ENCODE assay signal across 30 mouse cellular contexts in genomic region chr9:77335370-77335769, GRCm38 (mm10). TPM values are rescaled to one million over a fixed set of nuclear protein-coding genes. Genes with fewer than 3 reads are reported as not detected.
DNase-seq lines count a peak whose midpoint lies in the region; ATAC-seq and TF ChIP-seq lines count a peak whose summit lies in the region.
"Had no signal": no experiment of that assay in that cellular context is flagged by ENCODE, and none has a peak within 500 bp of the region (broad histone marks: within the 10 kb centered on the region; RNA-seq: fewer than 3 reads in every experiment).

No protein-coding gene starts in this region.

- intact Hi-C loops in gastrocnemius, adult 2 months (cut with DNase I) = no loop called here
- intact Hi-C loops in gastrocnemius, postnatal 36 days (cut with DNase I) = no loop called here

- no peak for TF ChIP-seq CTCF in gastrocnemius, adult 2 months (IDR thresholded peaks at IDR 0.05)

- H3K9ac ChIP-seq in forebrain, embryonic 15.5 days (replicated peaks) = no peak overlapping the region
- H3K9ac ChIP-seq in forebrain, embryonic 11.5 days (ENCODE audit: low read length) = no peak overlapping the region
- H3K9ac ChIP-seq: embryonic facial prominence, embryonic 15.5 days; intestine, embryonic 15.5 days; limb, embryonic 12.5 days; liver, embryonic 15.5 days; lung, embryonic 14.5 days had no signal

- DNase-seq in forebrain, embryonic 11.5 days (ENCODE audit: low spot score) = no peak
- DNase-seq in brain, embryonic 18.5 days (ENCODE audit: low read depth, low spot score) = peak; percentile 24
- DNase-seq in gastrocnemius, adult 2 months = peak; percentile 87
- DNase-seq in gastrocnemius, postnatal 36 days = peak; percentile 33 to 49
- no peak for DNase-seq in kidney, adult 8-10 months
- no peak for DNase-seq in spleen, postnatal 10 days (ENCODE audit: low spot score in 2 of 2)
- DNase-seq in retina, embryonic 14.5 days (ENCODE audit: low spot score) = no peak
- DNase-seq: adrenal gland, postnatal 14 days; cerebellum, adult 8-10 months; cerebellum, postnatal 25 days; heart, postnatal 14 days; kidney, adult 2 months; kidney, postnatal 10 days; lung, embryonic 14.5 days; retina, postnatal 1 day; right cerebral cortex, postnatal 14 days; thymus, adult 18-20 months; thymus, postnatal 25 days had no signal

- peaks cover 10% of the 10 kb centered on the region; the same call in 1 of the 2 replicates for H3K4me1 ChIP-seq in forebrain, embryonic 15.5 days
- H3K4me1 ChIP-seq in forebrain, embryonic 11.5 days (replicated peaks; ENCODE audit: control insufficient read depth, insufficient read depth, low read length) = 0 out of 2 replicates have a peak, but pooled peaks cover 2% of the 10 kb centered on the region
- H3K4me1 ChIP-seq: embryonic facial prominence, embryonic 15.5 days; hindbrain, embryonic 10.5 days; intestine, embryonic 15.5 days; liver, embryonic 15.5 days had no signal

- no peaks in the 10 kb centered on the region for H3K27me3 ChIP-seq in forebrain, embryonic 15.5 days
- no peaks in the 10 kb centered on the region for H3K27me3 ChIP-seq in forebrain, embryonic 11.5 days (ENCODE audit: control insufficient read depth, insufficient read depth, low read length)
- H3K27me3 ChIP-seq: embryonic facial prominence, embryonic 15.5 days; intestine, embryonic 15.5 days; limb, embryonic 12.5 days; liver, embryonic 15.5 days had no signal

- H3K4me2 ChIP-seq in forebrain, embryonic 15.5 days (replicated peaks) = no peak overlapping the region
- no peak overlapping the region for H3K4me2 ChIP-seq in forebrain, embryonic 11.5 days (ENCODE audit: low read depth, low read length, severe bottlenecking)
- H3K4me2 ChIP-seq: embryonic facial prominence, embryonic 15.5 days; intestine, embryonic 15.5 days; limb, embryonic 12.5 days; liver, embryonic 15.5 days; lung, embryonic 14.5 days; midbrain, embryonic 11.5 days had no signal

- no peak overlapping the region for H3K27ac ChIP-seq in forebrain, embryonic 15.5 days (replicated peaks)
- no peak overlapping the region for H3K27ac ChIP-seq in forebrain, embryonic 11.5 days (ENCODE audit: low read depth, low read length)
- peak overlapping the region; percentile 78 for H3K27ac ChIP-seq in gastrocnemius, adult 2 months
- H3K27ac ChIP-seq: embryonic facial prominence, embryonic 10.5 days; embryonic facial prominence, embryonic 15.5 days; hindbrain, embryonic 10.5 days; intestine, embryonic 15.5 days; limb, embryonic 12.5 days; liver, embryonic 15.5 days; stomach, postnatal 0 days had no signal

- no peaks in the 10 kb centered on the region for H3K36me3 ChIP-seq in forebrain, embryonic 15.5 days
- no peaks in the 10 kb centered on the region for H3K36me3 ChIP-seq in forebrain, embryonic 11.5 days (ENCODE audit: control insufficient read depth, insufficient read depth, low read length)
- H3K36me3 ChIP-seq: embryonic facial prominence, embryonic 10.5 days; embryonic facial prominence, embryonic 15.5 days; hindbrain, embryonic 10.5 days; intestine, embryonic 15.5 days; limb, embryonic 12.5 days; liver, embryonic 15.5 days had no signal

- 74% methylated on average over 3 of the region's 3 CpGs for WGBS in forebrain, embryonic 15.5 days
- 87% methylated on average over 3 of the region's 3 CpGs for WGBS in forebrain, embryonic 11.5 days

- ATAC-seq in forebrain, embryonic 15.5 days (replicated peaks) = peak; percentile 66
- no peak for ATAC-seq in forebrain, embryonic 11.5 days (replicated peaks; ENCODE audit: low FRiP score)
- ATAC-seq: hindbrain, embryonic 16.5 days; intestine, embryonic 15.5 days had no signal

- no peak overlapping the region for H3K4me3 ChIP-seq in forebrain, embryonic 15.5 days
- H3K4me3 ChIP-seq in forebrain, embryonic 11.5 days (ENCODE audit: low read depth, low read length) = no peak overlapping the region
- no peak overlapping the region for H3K4me3 ChIP-seq in gastrocnemius, adult 2 months
- H3K4me3 ChIP-seq: embryonic facial prominence, embryonic 10.5 days; embryonic facial prominence, embryonic 15.5 days; hindbrain, embryonic 10.5 days; intestine, embryonic 15.5 days; limb, embryonic 12.5 days; liver, embryonic 15.5 days had no signal

- no peaks in the 10 kb centered on the region for H3K9me3 ChIP-seq in forebrain, embryonic 15.5 days
- no peaks in the 10 kb centered on the region for H3K9me3 ChIP-seq in forebrain, embryonic 11.5 days (ENCODE audit: control insufficient read depth, low read length)
- H3K9me3 ChIP-seq: embryonic facial prominence, embryonic 15.5 days; intestine, embryonic 15.5 days; limb, embryonic 12.5 days; liver, embryonic 15.5 days had no signal

RNA-seq across cellular contexts. Expression of gene Mlip, which starts 17.4 kb away (rescaled TPM):
- 3.7 and 5.5 TPM in 2 replicates for polyA plus RNA-seq in forebrain, embryonic 15.5 days (2015; fragmentation: Nextera tagmentation; extraction: Ambion mirVana)
- 0.27 TPM in 1 of 2 replicates, not detected in the other for polyA plus RNA-seq in forebrain, embryonic 11.5 days (2014; fragmentation: Nextera tagmentation; extraction: Ambion mirVana)
- total RNA-seq in gastrocnemius, adult 2 months (2021) = 100 to 1,000 TPM in 1 of 2 experiments, 10 to 100 TPM in 1; 77.3 to 100 TPM
- 10 to 100 TPM; 75.2 to 97.9 TPM for total RNA-seq in gastrocnemius, postnatal 36 days (2021)
- total RNA-seq: liver, adult 2 months; megakaryocyte, adult 5-6 weeks had no signal
- polyA plus RNA-seq: liver, adult 2 months had no signal

Comparison
In these comparisons a context has a peak if more than half of its experiments do, and no peak if none do; other contexts are left out.
1. DNase-seq: peak in brain, embryonic 18.5 days (single experiment), gastrocnemius, adult 2 months (single experiment) and gastrocnemius, postnatal 36 days (2 of 2); none in forebrain, embryonic 11.5 days (single experiment), kidney, adult 8-10 months (0 of 2), spleen, postnatal 10 days (0 of 2) and retina, embryonic 14.5 days (single experiment).